Mouse (Mus musculus) frontal cortex, adult 2 months (tissue): ENCODE data around the gene Cdca5. TPM values are rescaled to one million over a fixed set of nuclear protein-coding genes. Genes with fewer than 3 reads are reported as not detected.
"Not testable (repeated sequence)": the region's sequence is repeated elsewhere in the genome, so short reads cannot be mapped to it uniquely, and the experiment has no call there.

Source experiments
- DNase-seq, 2 experiments: peaks; one replicate each; pipeline ENCODE4 v3.0.0; 2022; ENCODE audit warnings: low spot score in 1 of 2; ENCODE audit errors: extremely low spot score in 1 of 2
- polyA plus RNA-seq: library from polyadenylated mRNA; depleted of rRNA; stranded (reverse); fragments of >200 nt; gene quantifications from 2 replicates; pipeline ENCODE4 v1.2.3, GENCODE M21; 2012

The Cdca5 gene
- polyA plus RNA-seq, 1 experiment: 0.22 TPM

DNA sequence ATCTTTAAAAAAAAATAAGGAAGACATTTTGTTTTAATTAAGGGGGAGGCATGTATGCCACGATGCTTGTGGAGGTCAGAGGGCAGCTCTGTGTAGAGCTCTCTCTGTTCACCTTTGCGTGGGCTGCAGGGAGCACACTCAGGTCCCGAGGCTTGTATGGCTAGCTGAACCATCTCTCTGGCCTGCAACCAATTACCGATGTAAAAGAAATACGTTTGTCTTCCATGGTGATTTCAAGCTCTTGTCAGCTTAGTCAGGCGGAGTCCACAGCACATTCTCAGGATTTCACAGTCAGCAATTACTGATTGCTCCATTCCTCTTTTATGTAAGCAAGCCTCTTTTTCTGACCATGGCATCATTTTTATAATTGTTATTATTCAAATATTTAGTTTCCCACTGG lies 16.4 kb downstream of the Cdca5 start:
- DNase-seq: no peak

DNA sequence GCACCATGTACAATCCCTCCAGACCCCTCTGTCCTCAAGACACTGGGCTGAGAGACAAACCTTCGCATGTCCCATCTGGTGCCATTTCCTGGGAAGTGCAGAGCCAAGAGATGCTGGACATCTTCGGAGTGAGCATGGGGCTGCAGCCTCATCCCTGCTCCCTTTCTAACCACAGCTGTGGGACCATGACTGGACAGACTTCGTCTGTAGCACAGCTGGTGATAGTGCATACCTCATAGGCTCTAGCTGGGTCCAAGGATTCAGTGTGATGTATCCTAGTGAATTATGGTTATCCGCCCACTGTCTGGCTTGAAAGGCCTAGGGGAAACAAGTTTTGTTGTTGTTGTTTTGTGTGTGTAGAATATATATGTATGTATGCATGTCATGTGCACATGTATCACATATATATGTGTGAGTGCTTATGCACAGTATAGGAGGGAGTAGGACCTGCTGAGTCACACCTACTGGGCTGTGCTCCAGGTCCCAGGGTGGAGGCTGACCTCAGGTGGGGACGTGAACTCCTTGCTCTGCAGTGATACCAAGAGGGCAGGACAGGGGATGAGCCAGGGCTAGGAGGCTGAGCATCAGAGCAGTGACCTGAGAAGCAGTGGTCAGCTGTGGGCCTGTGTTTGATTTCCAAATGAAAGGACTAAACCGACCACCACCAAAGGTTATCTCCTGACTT lies 17.5 kb downstream of the Cdca5 start:
- DNase-seq: no peak

DNA sequence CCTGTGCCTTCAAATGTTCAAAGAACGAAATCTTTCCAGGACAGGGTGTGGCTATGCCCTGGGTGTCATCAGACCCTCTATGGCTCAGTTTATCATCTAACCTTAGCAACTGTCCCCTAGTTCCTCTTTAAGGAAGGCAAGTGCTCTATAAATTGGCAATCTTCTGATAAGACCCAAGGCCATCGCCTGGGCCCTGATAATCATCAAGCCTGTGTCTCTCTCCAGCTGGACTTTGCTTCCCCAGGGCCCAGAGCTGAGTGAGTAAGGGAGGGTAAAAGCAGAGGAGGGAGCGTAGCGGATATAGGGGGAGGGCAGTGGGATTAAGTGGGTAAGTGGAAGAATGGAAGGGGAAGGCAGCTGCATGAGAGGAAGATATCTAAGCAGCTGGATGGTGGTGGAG lies 19.7 kb downstream of the Cdca5 start:
- no peak for DNase-seq

DNA sequence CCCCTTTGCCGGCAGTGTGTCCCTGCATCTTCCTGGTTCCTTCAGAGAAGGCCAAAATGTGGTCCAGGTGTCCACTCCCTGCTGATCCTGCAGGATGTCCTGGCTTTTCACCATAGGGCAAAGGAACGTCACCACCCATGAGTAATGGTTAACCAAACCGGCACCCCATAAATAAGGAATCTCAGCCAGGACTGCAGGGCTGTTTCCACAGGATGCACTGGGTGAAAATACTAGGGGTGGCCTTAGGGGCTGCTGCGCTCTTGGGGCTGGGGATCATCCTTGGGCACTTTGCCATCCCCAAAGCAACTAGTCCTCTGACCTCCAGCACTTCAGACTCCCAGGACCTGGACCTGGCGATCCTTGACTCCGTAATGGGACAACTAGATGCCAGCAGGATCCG lies 20.8 kb downstream of the Cdca5 start, which contains the start of gene Naaladl1:
Naaladl1 (plus strand) TSS at position 197 of the 400 bp plus-strand sequence.
- DNase-seq: no peak

DNA sequence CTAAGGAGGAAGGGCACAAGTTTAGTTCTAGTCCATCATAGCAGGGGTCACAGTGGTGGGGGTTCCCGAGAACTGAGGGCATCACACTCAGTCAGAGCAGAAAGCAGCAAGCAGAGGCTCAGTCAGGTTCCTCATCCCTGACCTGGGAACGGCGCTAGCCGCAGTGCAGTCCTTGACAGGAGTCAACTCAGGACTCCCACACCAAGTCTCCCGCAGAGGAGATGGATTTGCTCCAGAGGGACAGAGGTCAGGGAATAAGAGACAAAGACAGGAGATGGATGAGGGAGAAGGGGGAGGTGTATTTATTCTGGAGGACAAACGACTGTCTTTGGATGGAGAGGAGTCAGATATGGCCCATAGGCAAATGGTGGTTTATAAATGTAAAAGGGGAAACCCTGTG lies 28.3 kb downstream of the Cdca5 start:
- no peak for DNase-seq

DNA sequence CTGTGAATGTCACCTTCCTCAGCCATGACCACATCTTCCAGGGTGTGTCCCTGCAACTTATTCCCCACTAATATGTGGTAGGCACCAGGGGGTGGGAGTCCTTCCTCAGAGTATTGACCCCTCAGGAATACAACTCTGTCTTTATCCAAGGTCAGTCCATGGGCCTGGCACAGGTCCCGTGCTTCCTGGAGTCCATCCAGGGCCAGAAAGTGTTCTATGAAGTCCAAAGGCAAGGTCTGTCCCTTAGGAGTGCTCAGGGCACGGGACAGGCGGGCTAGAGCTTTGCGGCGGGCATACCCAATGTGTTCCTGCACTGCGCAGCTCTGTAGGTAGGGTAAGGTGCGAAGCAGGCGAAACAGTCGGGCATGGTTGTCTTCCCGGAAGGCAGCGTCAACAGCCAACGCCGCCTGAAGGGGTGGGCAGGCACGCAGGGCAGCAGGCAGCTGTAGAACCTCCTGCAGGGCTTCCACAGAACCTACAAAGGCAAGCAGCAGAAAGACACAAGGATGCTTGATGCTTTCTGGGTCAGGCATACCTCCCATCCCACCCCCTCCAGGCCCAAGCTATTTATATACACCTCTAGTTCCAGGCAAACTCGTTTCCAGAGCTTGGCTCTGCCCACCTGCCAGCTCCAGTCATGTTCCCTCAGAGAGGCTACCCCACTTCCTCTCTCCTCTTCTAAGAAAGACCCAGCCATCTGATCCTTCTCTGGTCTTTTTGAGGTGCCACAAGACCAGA lies 31.5 kb downstream of the Cdca5 start:
- DNase-seq: peak in 1 of 2 experiments; percentile 25

DNA sequence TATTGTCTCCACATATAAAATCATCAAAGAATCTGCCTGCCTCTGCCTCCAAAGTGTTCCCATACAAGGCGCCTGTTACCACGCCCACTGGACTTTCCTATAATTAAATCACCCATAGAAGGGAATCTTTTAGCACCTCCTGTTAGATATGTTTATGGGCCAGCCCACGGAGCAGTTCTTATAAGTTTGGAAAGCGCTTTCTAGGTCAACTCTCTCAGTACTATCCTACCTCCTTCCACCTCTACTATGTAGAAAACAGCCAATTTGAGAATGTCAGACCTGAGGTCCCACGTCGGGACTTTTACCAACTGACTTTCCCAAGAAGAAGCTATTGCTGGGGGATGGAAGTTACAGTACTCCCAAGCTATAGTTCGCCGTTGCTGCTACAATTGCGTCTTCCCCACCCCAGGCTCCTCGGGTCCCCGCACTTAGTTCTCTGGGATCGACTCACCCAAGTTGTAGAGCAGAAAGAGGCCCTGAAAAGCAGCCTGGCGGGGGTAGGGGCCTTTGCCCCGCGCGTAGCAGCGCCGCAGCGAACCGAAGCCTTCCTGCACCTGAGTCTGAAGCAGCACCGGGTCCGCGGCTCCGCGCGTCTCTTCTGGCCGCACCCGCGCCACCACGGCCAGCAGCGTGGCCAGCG lies 32.7 kb downstream of the Cdca5 start:
- peak in 1 of 2 experiments; percentile 28 for DNase-seq

DNA sequence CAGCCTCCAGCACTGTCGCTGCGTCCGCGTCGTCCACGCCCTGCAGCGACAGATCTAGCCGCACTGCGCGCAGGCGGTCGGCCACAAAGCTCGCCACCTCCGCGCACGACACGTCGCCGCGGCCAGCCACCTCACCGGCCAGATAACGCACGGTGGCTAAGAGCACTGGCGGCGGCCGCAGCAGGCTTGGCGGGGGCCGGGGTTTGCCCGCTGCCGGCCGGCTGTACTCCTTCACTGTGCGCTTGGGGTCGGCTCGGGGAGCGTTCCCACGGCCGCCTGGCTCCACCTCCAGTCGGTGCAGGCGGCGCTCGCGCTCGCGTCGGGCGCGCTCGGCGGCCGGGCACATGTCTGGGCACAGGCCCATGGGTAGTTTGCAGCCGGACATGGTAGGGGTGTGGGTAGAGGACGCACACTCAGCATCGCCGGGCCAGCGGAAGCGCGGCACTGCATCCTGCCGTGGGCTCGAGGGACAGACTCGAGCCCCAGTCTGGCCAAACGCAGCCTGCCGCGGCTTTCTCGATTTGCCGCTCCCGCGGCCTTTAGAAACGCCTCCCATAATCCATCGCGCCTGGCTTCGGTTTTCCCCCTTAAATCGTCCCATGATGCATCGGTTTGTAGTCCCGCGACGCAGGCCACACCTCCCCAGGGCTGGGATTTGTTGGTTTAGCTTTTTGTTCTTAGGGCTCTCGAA lies 33.3 kb downstream of the Cdca5 start, which contains the start of gene Sac3d1:
Sac3d1 (minus strand) TSS at position 665 of the 691 bp plus-strand sequence.
- peak; percentile 81 to 94 for DNase-seq

DNA sequence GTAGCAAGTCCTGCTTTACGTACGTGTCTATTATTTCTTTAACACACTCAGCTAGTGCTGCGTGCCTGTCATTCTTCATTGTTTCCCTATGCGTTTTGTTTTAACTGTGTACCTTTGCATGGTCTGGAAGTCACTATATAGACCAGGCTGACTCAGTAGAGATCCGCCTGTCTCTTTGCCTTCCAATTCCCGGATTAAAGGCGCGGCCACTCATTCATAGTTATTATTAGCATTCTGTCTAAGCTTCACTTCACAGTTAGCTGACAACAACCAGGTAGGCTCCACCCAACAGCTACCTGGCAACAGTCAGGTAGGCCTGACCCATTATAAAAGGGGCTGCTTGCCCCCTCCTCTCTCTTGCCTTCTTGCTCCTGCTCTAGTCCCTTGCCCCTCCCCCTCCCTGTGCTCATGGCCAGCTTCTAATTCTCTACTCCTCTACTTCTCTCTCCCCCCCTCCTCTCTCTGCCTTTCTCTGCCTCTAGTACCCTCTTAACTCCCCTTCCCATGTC lies 33.9 kb downstream of the Cdca5 start:
- no peak for DNase-seq

DNA sequence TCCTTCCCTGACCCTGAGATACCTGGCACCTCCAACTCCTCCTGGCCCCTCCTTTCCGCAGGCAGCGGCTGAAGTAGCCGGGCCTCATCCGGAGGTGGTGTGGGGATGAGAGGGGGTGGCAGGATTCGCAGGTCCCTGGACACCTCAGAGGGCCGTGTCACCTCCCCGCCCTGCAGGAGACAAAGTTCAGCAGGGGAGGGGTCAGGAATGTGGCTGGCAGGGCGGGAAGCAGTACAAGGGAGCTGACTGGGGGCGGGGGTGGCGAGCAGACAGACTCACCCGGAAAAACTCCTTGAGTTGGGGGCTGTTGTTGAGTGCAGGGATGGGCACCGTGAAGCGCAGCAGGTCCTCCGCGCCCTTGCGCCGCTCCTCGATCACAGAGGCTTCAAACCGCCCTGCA lies 37.0 kb downstream of the Cdca5 start:
- no peak for DNase-seq

DNA sequence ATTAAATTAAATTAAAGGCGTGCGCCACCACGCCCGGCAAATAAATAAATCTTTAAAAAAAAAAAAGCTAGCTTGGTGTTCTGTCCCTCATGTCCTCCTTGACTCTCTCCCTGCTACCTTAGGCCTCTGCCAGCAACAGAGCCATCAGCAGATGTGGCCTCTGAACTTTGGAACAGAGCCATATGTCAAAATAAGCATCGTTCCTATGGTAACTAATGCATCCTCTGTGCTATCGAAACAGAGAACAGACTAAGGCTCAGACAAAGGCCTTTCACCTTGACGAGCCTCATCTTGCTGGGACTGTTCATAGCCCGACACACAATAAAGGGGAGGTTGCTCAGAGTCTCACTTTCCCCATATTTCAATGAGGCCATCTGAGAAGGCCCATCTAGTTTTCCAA lies 38.5 kb downstream of the Cdca5 start:
- DNase-seq: no peak

DNA sequence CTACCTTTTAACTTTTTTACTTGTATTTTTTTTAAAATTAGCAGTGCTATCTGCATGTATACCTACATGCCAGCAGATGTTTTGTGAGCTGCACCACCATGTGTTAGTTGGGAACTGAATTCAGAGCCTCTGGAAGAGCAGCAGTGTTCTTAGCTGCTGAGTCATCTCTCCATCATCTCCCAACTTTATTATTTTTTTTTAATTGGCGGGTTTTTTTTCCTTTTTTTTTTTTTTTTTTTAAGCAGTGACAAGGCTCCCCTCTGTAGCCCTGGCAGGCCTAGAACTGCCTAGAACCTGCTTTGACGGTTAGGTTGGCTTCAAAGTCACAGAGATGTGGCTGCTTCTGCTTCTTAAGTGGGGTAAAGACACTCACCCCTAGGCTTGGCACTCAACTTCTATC lies 40.1 kb downstream of the Cdca5 start:
- no peak for DNase-seq

DNA sequence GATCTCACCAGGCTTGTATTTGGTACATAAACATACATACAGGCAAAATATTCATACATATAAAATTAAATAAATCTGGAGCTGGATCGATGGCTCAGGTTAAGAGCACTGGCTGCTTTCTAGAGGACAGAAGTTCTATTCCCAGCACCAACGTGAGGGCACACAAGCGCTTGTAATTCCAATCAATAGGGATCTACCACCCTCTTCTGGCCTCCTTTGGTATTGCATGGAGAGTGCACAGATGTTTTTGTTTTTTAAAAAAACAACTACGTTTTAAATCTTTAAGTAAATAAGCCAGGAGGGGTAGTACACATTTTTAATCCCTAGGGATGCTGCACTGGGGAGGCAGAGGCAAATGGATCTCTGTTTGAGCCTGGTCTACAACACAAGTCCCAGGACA lies 41.5 kb downstream of the Cdca5 start:
- DNase-seq: peak in 1 of 2 experiments; percentile 71

DNA sequence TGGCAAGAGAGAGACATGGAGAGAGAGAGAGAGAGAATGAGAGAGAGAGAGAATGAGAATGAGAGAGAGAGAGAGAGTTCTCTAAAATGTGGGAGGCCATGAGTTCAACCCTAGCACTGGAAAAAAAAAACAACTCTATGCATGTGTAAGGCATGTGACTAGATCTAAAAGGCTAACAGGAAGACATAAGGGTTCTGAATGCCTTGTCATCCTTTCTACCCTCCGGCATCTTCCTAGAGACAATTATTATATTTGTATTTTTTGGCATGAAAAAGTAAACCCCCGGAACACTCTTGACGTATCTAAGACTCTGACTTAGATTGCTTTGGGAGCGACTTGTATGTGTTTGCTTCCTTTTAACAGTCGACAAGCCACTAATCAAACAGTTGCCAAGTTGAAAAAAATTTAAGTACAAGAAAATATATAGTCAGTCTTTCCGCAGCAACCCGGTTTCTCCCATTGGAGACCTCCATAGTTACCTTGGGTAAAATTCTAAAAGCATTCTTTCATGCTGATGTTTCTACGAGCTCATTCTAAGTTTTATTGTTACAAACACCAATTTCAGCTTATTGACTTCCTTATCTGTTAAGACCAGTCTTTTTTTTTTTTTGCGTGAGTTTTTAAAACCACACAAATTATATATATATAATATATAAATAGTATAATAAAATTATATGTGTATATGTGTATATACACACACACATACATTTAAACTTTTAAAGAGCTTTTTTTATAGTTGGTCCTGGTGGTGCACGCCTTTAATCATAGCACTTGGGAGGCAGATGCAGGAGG lies 42.2 kb downstream of the Cdca5 start:
- DNase-seq: no peak

DNA sequence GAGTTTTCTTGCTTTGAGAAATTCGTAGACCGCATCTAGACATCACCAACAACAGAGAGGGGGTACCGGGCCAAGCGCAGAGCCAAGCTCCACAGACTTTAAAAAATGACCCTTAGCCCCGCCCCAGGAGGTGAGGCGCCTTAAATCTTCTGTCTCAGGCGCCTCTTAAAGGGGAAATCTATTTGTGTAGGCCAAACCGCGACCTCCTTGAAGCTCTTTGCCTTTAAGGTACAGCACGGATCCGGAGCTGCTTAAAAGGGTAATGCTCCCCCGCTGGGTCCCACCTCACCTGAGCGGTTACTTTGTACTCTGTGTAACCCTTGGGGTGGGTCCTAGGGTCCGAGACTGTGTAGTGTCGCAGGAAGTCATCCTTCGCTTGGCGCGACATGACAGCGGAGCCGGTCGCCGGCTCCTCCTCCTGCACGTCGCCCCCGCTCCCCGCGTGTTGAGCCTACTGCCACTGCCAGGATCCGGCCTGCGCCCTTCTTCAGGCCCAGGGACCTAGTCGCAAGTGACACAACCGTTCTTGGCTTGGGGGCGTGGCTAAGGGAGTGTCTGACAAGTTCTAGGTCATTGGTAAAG lies 43.1 kb downstream of the Cdca5 start, which contains the start of gene Snx15:
Snx15 (minus strand) TSS at position 545 of the 582 bp plus-strand sequence.
- peak; percentile 95 to 97 for DNase-seq

DNA sequence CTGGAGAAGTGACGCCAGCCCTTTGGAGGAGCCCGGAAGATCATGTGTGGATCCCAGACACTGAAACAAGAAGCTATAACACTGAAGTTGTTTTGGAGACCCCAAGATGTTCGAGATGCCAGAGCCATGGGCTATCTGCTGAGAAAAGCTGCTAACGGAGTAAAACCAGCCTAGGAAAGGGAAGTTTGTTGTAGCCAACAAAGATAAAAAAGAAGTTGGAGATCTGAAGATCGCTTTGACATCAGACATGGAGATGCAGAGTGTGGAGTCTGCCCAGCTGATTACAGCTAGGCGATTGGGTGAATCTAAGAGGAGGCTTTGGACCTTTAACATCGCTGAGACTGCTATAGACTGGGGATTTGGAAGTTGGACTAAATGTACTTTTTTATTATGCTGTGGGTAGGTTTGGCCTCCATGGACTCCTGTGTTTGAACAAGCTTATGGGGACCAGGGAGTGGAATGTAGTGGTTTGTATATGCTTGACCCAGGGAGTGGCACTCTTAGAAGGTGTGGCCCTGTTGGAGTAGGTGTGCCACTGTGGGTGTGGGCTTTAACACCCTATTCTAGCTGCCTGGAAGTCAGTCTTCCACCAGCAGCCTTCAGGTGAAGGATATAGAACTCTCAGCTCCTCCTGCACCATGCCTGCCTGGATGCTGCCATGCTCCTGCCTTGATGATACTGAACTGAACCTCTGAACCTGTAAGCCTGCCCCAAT lies 45.8 kb downstream of the Cdca5 start:
- DNase-seq: not testable (repeated sequence)

DNA sequence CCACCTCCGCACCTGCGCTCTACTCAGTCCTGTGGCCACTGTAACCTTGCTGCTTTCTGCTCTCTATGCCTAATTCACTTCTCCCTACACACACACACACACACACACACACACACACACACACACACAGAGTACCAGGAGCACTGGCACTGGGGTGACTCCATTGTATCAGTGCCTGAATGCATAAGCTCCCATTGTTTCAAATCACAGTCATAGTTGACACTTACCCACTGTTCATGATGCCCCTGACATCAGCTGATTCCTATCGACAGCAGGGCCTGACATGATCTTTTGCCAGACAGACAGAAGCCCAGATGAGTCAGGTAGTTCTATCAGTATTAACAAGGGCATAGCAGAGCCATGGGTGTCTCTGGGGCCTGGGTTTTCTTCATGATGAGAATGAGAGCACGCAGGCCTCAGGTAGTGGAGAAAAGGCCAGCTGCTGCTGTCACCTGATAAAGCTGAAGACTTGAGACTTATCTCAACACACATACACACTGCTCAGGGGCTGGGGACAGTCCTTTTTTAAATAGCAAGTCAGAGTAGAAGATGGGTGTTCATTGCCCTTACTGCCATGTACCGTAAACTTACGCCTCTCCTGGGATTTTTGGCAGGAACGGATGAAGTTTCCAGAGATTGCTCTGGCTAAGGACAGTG lies 47.5 kb downstream of the Cdca5 start:
- DNase-seq: no peak

DNA sequence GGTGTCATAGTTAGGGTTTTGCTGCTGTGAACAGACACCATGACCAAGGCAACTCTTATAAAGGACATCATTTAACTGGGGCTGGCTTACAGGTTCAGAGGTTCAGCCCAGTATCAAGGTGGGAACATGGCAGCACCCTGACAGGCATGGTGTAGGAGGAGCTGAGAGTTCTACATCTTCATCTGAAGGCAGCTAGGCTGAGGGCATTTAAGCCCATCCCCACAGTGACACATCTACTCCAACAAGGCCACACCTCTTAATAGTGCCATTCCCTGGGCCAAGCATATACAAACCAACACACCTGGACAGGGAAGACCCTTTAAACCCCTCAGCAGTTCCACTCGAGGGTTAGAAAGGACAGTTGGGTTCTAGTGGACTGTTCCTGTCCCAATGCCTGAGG lies 48.4 kb downstream of the Cdca5 start:
- DNase-seq: not testable (repeated sequence)
